Mouse (Mus musculus): ENCODE data around the gene Brd1. TPM values are rescaled to one million over a fixed set of nuclear protein-coding genes. Genes with fewer than 3 reads are reported as not detected.

Brd1 gene
- polyA plus RNA-seq, 1 experiment from 2014 or later: 17.1 TPM

GRCm38 (mm10) chr15:88723205-88723604, 10.8 kb downstream of the Brd1 start:
- TF ChIP-seq CTCF (IDR thresholded peaks at IDR 0.05) (no peak), EP300 (IDR thresholded peaks at IDR 0.05) (no peak)
- DNase-seq (ENCODE audit: low spot score) (no peak), ATAC-seq (no peak)
- no peak overlapping the region for H3K27ac ChIP-seq (ENCODE audit: low read length)
- no peaks in the 10 kb centered on the region for H3K4me1 ChIP-seq (ENCODE audit: insufficient read depth, low read depth, low read length)
- WGBS: 72% methylated on average over 6 of the region's 6 CpGs
- no peak overlapping the region for H3K4me3 ChIP-seq (ENCODE audit: low read depth, low read length)
- H3K27me3 ChIP-seq (replicated peaks; ENCODE audit: insufficient read depth, low read length): no peaks in the 10 kb centered on the region
- no peaks in the 10 kb centered on the region for H3K9me3 ChIP-seq (ENCODE audit: low read length)
- no peak overlapping the region for H3K9ac ChIP-seq (replicated peaks; ENCODE audit: low read depth)
- no peak overlapping the region for H3K4me2 ChIP-seq (replicated peaks; ENCODE audit: low read depth, low read length)
- H3K36me3 ChIP-seq (ENCODE audit: insufficient read depth, low read length): peaks cover 26% of the 10 kb centered on the region

- Histone ChIP-seq H3K4me2 (replicated peaks; ENCODE audit: low read depth, low read length) (no peak overlapping the region), H3K9ac (replicated peaks; ENCODE audit: low read depth) (no peak overlapping the region), H3K9me3 (ENCODE audit: low read length) (no peaks in the 10 kb centered on the region), H3K36me3 (ENCODE audit: insufficient read depth, low read length) (peaks cover 41% of the 10 kb centered on the region), H3K27me3 (replicated peaks; ENCODE audit: insufficient read depth, low read length) (no peaks in the 10 kb centered on the region), H3K4me1 (ENCODE audit: insufficient read depth, low read depth, low read length) (no peaks in the 10 kb centered on the region), H3K27ac (ENCODE audit: low read length) (no peak overlapping the region), H3K4me3 (ENCODE audit: low read depth, low read length) (no peak overlapping the region)
- WGBS: 71% methylated on average over 9 of the region's 9 CpGs
- ATAC-seq (no peak; the same call in 1 of the 2 replicates), DNase-seq (ENCODE audit: low spot score) (no peak)
- TF ChIP-seq EP300 (IDR thresholded peaks at IDR 0.05) (no peak), CTCF (IDR thresholded peaks at IDR 0.05) (no peak)
Measured at GRCm38 (mm10) chr15:88717239-88717638, 16.8 kb downstream of the Brd1 start.

GRCm38 (mm10) chr15:88716350-88716749, 17.7 kb downstream of the Brd1 start:
- Histone ChIP-seq H3K27ac (ENCODE audit: low read length) (no peak overlapping the region), H3K9ac (replicated peaks; ENCODE audit: low read depth) (no peak overlapping the region), H3K4me1 (ENCODE audit: insufficient read depth, low read depth, low read length) (no peaks in the 10 kb centered on the region), H3K4me2 (replicated peaks; ENCODE audit: low read depth, low read length) (no peak overlapping the region), H3K27me3 (replicated peaks; ENCODE audit: insufficient read depth, low read length) (no peaks in the 10 kb centered on the region), H3K36me3 (ENCODE audit: insufficient read depth, low read length) (peaks cover 49% of the 10 kb centered on the region), H3K4me3 (ENCODE audit: low read depth, low read length) (no peak overlapping the region), H3K9me3 (ENCODE audit: low read length) (no peaks in the 10 kb centered on the region)
- peak; percentile 28 for DNase-seq (ENCODE audit: low spot score)
- TF ChIP-seq CTCF (IDR thresholded peaks at IDR 0.05) (peak; percentile 68), EP300 (IDR thresholded peaks at IDR 0.05) (no peak)
- no peak for ATAC-seq

- H3K4me2 ChIP-seq (replicated peaks; ENCODE audit: low read depth, low read length): no peak overlapping the region
- no peak overlapping the region for H3K9ac ChIP-seq (replicated peaks; ENCODE audit: low read depth)
- no peaks in the 10 kb centered on the region for H3K9me3 ChIP-seq (ENCODE audit: low read length)
- H3K4me1 ChIP-seq (ENCODE audit: insufficient read depth, low read depth, low read length): no peaks in the 10 kb centered on the region
- ATAC-seq: no peak
- no peak overlapping the region for H3K27ac ChIP-seq (ENCODE audit: low read length)
- no peak overlapping the region for H3K4me3 ChIP-seq (ENCODE audit: low read depth, low read length)
- peaks cover 62% of the 10 kb centered on the region for H3K36me3 ChIP-seq (ENCODE audit: insufficient read depth, low read length)
- no peaks in the 10 kb centered on the region for H3K27me3 ChIP-seq (replicated peaks; ENCODE audit: insufficient read depth, low read length)
- TF ChIP-seq EP300 (IDR thresholded peaks at IDR 0.05) (no peak), CTCF (IDR thresholded peaks at IDR 0.05) (no peak)
- DNase-seq (ENCODE audit: low spot score): no peak
- WGBS: 67% methylated on average over 6 of the region's 6 CpGs
Measured at GRCm38 (mm10) chr15:88714021-88714589, 19.9 kb downstream of the Brd1 start.

- 93% methylated on average over 15 of the region's 15 CpGs for WGBS
- ATAC-seq (no peak), DNase-seq (ENCODE audit: low spot score) (no peak)
- Histone ChIP-seq H3K4me2 (replicated peaks; ENCODE audit: low read depth, low read length) (no peak overlapping the region), H3K27me3 (replicated peaks; ENCODE audit: insufficient read depth, low read length) (no peaks in the 10 kb centered on the region), H3K9me3 (ENCODE audit: low read length) (no peaks in the 10 kb centered on the region), H3K27ac (ENCODE audit: low read length) (no peak overlapping the region), H3K9ac (replicated peaks; ENCODE audit: low read depth) (no peak overlapping the region), H3K4me3 (ENCODE audit: low read depth, low read length) (no peak overlapping the region), H3K4me1 (ENCODE audit: insufficient read depth, low read depth, low read length) (no peaks in the 10 kb centered on the region), H3K36me3 (ENCODE audit: insufficient read depth, low read length) (peaks cover 64% of the 10 kb centered on the region)
- TF ChIP-seq CTCF (IDR thresholded peaks at IDR 0.05) (no peak), EP300 (IDR thresholded peaks at IDR 0.05) (no peak)
Measured at GRCm38 (mm10) chr15:88712501-88712900, 21.5 kb downstream of the Brd1 start.

- H3K36me3 ChIP-seq (ENCODE audit: insufficient read depth, low read length): peaks cover 65% of the 10 kb centered on the region
- no peaks in the 10 kb centered on the region for H3K4me1 ChIP-seq (ENCODE audit: insufficient read depth, low read depth, low read length)
- no peaks in the 10 kb centered on the region for H3K27me3 ChIP-seq (replicated peaks; ENCODE audit: insufficient read depth, low read length)
- no peak overlapping the region for H3K9ac ChIP-seq (replicated peaks; ENCODE audit: low read depth)
- TF ChIP-seq EP300 (IDR thresholded peaks at IDR 0.05) (no peak), CTCF (IDR thresholded peaks at IDR 0.05) (no peak)
- no peak overlapping the region for H3K27ac ChIP-seq (ENCODE audit: low read length)
- DNase-seq (ENCODE audit: low spot score) (no peak), ATAC-seq (no peak)
- H3K4me3 ChIP-seq (ENCODE audit: low read depth, low read length): no peak overlapping the region
- WGBS: 83% methylated on average over 5 of the region's 5 CpGs
- no peaks in the 10 kb centered on the region for H3K9me3 ChIP-seq (ENCODE audit: low read length)
- H3K4me2 ChIP-seq (replicated peaks; ENCODE audit: low read depth, low read length): no peak overlapping the region
Measured at GRCm38 (mm10) chr15:88709878-88710277, 24.2 kb downstream of the Brd1 start.
